Mouse (Mus musculus): ENCODE results near the gene Phf21a. TPM values are rescaled to one million over a fixed set of nuclear protein-coding genes. Genes with fewer than 3 reads are reported as not detected.

The Phf21a gene
- total RNA-seq, 2 experiments from 2014 or later, result 2.0 to 41.5 TPM

GRCm38 (mm10) chr2:92172300-92172699, 79.4 kb downstream of the Phf21a start:
- ATAC-seq (replicated peaks; ENCODE audit: low FRiP score, poor library complexity, severe bottlenecking), result no peak

DNA sequence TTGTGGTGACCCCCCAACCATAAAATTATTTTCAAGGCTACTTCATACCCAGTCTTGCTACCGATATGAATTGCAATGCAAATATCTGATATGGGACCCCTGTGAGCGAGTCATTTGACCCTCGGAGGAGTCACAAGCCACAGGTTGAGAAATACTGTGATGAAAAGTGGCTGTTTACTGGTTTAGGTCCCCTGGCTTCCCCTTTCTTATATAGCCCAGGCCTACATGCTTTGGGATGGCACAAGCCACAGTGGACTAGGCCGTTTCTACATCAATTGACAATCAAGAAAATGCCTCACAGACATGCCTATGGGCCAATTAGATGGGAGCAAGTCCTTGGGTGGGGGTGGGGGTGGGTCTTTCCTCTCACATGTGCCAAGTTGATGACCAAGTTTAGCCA, 80.3 kb downstream of the Phf21a start:
- ATAC-seq (replicated peaks; ENCODE audit: low FRiP score, poor library complexity, severe bottlenecking), result no peak

DNA sequence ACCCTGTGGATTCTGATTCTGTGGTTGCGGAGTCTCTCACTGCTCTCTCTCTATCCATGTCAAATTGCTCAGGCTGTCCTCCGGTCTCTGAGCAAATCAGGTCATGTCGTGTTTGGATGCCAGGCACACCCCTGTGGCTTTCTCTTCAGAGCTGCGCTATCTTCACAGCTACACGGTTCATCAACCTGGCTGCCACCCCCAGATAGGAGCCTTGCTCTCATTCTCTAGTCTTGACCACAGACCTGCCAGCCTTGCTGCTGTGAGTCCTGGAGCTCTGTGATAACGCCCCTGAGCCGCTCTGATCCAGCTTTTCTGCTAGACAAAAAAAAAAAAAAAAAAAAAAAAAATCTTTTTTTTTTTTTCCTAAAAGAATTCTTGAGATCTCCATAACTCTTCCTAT, 81.3 kb downstream of the Phf21a start:
- no peak; the same call in 1 of the 2 replicates for ATAC-seq (replicated peaks; ENCODE audit: low FRiP score, poor library complexity, severe bottlenecking)

- ATAC-seq (replicated peaks; ENCODE audit: low FRiP score, poor library complexity, severe bottlenecking), result no peak
Observed at GRCm38 (mm10) chr2:92175002-92175401, 82.1 kb downstream of the Phf21a start.

GRCm38 (mm10) chr2:92176292-92176691, 83.4 kb downstream of the Phf21a start:
- ATAC-seq (replicated peaks; ENCODE audit: low FRiP score, poor library complexity, severe bottlenecking), result no peak

DNA sequence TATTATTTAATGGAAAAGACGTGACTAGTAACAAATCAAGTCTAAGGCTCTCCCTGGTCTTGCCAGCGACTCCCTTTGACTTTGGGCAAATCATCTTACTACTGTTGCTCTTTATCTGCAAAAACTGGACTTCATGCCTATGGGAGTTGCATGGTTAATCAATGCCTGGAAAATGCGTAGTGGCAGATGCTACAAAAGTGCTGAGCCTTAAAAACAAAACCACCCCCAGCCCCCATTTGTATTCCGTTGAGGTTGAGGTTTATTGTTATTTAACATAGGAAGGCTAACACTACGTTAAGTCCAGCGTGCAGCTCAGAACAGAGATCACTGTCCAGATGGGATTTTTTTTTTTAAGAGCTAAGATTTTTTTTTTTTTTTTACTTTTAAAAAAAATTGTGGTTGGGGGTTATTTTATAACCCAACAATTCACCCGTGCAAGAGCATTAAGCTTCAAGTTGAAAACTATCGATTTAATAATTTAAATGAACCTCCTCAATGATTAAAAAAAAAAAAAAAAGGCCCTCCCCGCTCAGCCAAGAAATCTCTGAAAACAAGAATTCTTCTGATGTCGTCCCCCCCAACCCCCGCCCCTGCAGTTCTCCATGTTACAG, 89.3 kb downstream of the Phf21a start:
- no peak for ATAC-seq (replicated peaks; ENCODE audit: low FRiP score, poor library complexity, severe bottlenecking)

GRCm38 (mm10) chr2:92182981-92183501, 90.1 kb downstream of the Phf21a start:
- ATAC-seq (replicated peaks; ENCODE audit: low FRiP score, poor library complexity, severe bottlenecking), result 0 out of 2 replicates have a peak, but pooled peaks have one; percentile 45

- ATAC-seq (replicated peaks; ENCODE audit: low FRiP score, poor library complexity, severe bottlenecking), result peak; percentile 90
Observed at GRCm38 (mm10) chr2:92183613-92184076, 90.7 kb downstream of the Phf21a start.

- peak; percentile 56 for ATAC-seq (replicated peaks; ENCODE audit: low FRiP score, poor library complexity, severe bottlenecking)
Observed at GRCm38 (mm10) chr2:92184077-92184921, 91.4 kb downstream of the Phf21a start.

- ATAC-seq (replicated peaks; ENCODE audit: low FRiP score, poor library complexity, severe bottlenecking), result no peak
Observed at GRCm38 (mm10) chr2:92185062-92185765, 92.3 kb downstream of the Phf21a start.

GRCm38 (mm10) chr2:92185766-92186450, 93.0 kb downstream of the Phf21a start:
- ATAC-seq (replicated peaks; ENCODE audit: low FRiP score, poor library complexity, severe bottlenecking), result no peak

DNA sequence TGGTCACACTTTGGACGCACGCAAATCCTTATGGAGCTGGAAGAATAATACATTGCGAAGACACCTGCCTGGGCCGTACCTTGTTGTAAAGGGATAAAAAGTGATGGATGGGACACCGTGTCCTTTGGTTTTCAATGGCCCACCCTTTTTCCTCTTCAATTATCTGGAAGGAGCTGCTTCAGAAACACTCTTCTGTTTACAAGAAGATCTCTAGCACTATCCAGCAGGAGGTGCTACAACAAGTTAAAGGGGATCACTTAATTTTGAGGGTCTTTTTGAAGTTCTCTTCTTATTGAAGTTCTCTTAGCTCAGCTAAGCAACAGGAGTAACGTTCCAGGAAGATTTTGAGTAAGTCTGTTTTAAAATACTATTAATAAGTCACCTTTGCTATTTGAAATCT, 94.1 kb downstream of the Phf21a start:
- ATAC-seq (replicated peaks; ENCODE audit: low FRiP score, poor library complexity, severe bottlenecking), result no peak

DNA sequence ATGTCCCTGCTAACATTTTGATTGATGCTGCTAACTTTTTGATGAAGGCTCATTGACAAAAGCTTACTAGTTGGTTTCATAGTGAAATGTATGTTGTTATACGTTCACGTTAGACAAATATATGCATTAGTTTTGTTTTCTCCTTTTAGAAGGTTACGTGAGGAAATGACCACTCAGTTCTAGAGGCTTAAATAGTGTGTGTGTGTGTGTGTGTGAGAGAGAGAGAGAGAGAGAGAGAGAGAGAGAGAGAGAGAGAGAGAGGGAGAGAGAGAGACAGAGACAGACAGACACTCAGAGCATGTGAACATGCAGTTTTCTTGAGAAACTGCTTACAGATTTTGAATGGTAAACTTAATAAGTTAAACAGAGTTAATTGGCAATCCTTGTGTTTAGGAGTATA, 95.8 kb downstream of the Phf21a start:
- no peak for ATAC-seq (replicated peaks; ENCODE audit: low FRiP score, poor library complexity, severe bottlenecking)

GRCm38 (mm10) chr2:92190960-92191359, 98.0 kb downstream of the Phf21a start:
- ATAC-seq (replicated peaks; ENCODE audit: low FRiP score, poor library complexity, severe bottlenecking), result no peak

DNA sequence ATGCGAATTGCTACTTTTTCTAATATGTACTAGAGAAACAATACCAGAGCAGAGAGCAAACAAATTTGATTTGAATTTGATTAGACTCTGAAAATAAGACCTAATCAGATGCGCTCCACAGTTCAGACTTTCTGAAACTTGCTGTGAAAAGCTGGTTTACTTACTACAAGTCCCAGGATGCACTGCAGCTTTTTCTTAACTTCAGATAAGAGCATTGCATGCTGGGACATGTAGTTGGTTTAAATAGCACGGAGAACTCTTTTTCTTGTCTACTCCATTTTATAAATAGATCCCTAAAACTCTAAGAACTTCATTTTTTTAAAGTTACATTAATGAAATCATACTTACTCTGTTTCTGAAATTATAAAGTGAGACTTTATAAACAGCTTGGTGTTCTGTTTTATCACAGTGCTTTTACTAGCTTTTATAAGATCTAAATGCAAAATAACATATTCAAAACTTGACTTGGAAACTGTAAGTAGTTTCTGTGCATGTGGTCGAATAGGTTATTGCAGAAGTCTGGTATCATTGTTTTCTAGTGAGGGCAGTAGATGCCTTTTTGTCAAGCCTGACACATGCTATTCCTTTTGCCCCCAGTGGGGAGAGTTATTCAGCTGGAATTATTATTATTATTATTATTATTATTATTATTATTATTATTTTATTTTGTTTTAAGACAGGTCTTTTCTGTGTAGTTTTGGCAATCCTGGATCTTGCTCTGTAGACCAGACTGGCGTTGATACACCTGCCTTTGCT, 99.1 kb downstream of the Phf21a start:
- ATAC-seq (replicated peaks; ENCODE audit: low FRiP score, poor library complexity, severe bottlenecking), result peak; percentile 81

DNA sequence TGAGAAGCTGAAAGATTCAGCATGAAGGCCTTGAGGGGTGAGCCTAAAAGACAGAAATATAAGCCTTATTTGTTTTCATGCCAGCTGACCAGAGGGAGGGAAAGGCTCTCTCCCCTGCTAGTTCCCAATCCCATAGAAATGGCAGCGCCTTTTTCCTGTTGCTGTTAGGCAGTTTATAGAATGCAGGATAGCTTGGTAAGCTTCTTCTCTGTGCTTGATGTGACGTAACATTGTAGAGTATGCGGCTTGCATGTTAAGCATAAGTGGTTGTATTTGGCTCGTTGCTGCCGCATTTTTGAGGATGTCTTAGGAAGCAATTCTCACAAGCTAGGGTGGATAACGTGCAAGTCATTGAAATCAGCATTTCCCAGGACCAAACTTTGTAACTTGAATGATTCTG, 105.2 kb downstream of the Phf21a start:
- no peak for ATAC-seq (replicated peaks; ENCODE audit: low FRiP score, poor library complexity, severe bottlenecking)

DNA sequence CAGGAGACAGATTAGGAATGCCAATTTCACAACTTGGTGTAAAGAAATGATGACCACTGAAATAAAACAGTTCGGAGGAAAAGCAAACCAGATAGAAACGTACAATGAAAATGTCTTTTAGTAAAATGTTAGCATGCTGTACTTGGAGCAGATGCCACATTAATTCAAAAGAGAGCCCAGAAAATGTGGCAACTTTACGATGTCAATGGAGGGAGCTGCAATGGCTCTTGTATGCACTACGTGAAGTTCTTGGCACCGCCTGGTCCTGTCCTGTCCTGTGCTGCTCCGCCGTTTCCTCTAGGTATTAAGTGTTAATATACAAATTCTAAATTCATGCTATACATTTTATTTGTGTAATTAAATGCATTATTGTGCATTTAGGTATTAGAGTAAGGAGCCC, 105.8 kb downstream of the Phf21a start:
- ATAC-seq (replicated peaks; ENCODE audit: low FRiP score, poor library complexity, severe bottlenecking), result no peak

DNA sequence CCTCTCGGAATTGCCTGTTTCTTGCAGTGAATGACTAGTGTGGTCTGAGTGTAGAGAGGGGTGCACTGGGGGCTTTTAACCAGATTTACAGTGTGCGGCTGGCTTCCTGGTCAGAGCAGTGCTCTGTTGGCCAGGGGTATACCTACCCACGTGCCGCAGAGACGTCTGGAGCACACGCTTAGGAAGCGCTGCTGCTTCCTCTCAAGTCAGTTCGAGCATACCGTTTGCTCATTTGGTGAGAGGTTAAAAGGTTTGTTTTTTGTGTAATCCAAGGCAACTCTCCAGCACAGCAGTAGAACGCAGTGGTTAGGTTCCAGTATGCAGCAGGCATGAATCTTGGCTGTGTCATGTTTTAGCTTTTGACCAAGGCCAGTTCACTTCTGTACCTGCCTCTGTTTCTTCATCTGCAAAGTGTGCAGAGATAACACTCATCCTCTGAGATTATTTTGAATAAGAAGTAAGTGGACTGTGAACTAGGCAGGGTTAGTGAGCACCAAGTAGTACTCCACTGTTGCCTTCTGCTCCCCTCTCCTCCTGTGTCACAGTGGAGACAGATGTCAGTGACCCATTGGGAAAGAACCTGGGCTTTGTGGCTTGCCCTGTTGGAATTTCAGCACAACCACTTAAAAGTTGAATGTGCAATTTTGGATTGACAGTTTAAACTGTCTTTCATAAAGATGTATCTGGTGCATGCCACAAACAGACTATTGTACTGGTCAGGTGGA, 106.8 kb downstream of the Phf21a start:
- no peak for ATAC-seq (replicated peaks; ENCODE audit: low FRiP score, poor library complexity, severe bottlenecking)

Measured in erythroid progenitor cell, adult 5-6 weeks (primary cell).